15 mouse cellular contexts compared by ENCODE assay signal in the genomic region with DNA sequence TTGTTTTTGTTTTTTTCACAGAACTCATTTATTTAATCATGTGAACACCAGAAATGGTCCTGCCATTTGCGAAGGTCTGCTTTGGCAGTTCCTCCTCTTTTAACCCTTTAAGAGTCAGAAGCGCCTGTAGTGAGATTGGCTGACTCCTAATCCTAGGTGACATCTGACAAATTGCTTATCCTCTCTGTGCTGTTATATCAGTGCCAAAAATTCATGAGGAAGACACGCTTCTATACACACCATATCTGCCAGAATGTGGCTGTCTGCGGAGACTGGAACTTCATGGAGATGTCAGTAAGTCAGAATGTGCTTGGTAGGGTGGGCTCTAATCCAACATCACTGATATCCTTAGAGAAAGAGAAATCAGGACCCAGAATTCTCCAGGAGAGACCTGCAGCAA.
"Had no signal": no experiment of that assay in that cellular context is flagged by ENCODE, and none has a peak within 500 bp of the region (broad histone marks: within the 10 kb centered on the region; RNA-seq: fewer than 3 reads in every experiment).

No protein-coding gene starts in this region.

- H3K4me3 ChIP-seq: neural tube, embryonic 13.5 days; neural tube, embryonic 15.5 days; stomach, embryonic 15.5 days had no signal

- H3K36me3 ChIP-seq: neural tube, embryonic 13.5 days; neural tube, embryonic 15.5 days; stomach, embryonic 15.5 days had no signal

- H3K9ac ChIP-seq: neural tube, embryonic 13.5 days; neural tube, embryonic 15.5 days; stomach, embryonic 15.5 days had no signal

- H3K27me3 ChIP-seq: neural tube, embryonic 13.5 days; neural tube, embryonic 15.5 days; stomach, embryonic 15.5 days had no signal

- H3K27ac ChIP-seq: neural tube, embryonic 13.5 days; neural tube, embryonic 15.5 days; stomach, embryonic 15.5 days; stomach, postnatal 0 days had no signal

- H3K4me2 ChIP-seq: neural tube, embryonic 13.5 days; neural tube, embryonic 15.5 days; stomach, embryonic 15.5 days had no signal

- DNase-seq: right cerebral cortex, adult 18-20 months; right cerebral cortex, postnatal 14 days; right cerebral cortex, postnatal 25 days; right cerebral cortex, postnatal 4 days; spleen, adult 18-20 months; thymus, adult 18-20 months; thymus, adult 2 months; thymus, postnatal 14 days; thymus, postnatal 25 days; thymus, postnatal 36 days; thymus, postnatal 4 days had no signal

- H3K9me3 ChIP-seq: neural tube, embryonic 13.5 days; neural tube, embryonic 15.5 days; stomach, embryonic 15.5 days had no signal

- H3K4me1 ChIP-seq: neural tube, embryonic 13.5 days; neural tube, embryonic 15.5 days; stomach, embryonic 15.5 days had no signal
